Mouse (Mus musculus): ENCODE measurements around the gene Platr25. TPM values are rescaled to one million over a fixed set of nuclear protein-coding genes. Genes with fewer than 3 reads are reported as not detected.
"Not testable (repeated sequence)": the region's sequence is repeated elsewhere in the genome, so short reads cannot be mapped to it uniquely, and the experiment has no call there.

Platr25 gene
- total and polyA plus RNA-seq, 2 experiments from 2014 or later, result 0.34 to 6.5 TPM

DNA sequence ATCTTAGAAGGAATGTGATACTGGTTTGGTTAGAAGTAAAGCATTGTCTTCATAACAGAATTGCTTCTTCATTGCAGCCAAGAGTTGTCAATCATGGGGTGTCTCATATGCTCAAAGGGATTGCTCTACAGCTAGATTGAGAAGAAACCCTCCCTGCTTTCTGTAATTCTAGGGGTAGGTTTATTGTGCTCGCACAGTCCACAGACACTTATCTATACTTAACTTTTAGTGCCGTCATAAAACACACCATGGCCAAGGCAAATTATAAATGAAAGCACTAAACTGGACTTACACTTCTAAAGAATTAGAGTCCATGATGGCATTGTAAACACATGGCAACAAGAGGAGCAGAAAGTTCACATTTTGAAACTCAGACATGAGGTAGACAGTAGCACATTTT is 27.2 kb downstream of the Platr25 start:
- no peaks in the 10 kb centered on the region for H3K27me3 ChIP-seq (ENCODE audit: control insufficient read depth, insufficient read depth, low read length)
- H3K9me3 ChIP-seq (replicated peaks; ENCODE audit: control insufficient read depth, low read length), result no peaks in the 10 kb centered on the region
- H3K4me2 ChIP-seq (ENCODE audit: low read depth, low read length), result no peak overlapping the region
- no peak for ATAC-seq (ENCODE audit: insufficient read depth, low read depth)
- no peak for DNase-seq (ENCODE audit: low spot score)
- WGBS, result 83% methylated on average over 2 of the region's 2 CpGs
- no peak overlapping the region for H3K27ac ChIP-seq (ENCODE audit: low read depth)
- H3K4me3 ChIP-seq (ENCODE audit: low read depth, low read length), result no peak overlapping the region
- no peak overlapping the region for H3K9ac ChIP-seq (replicated peaks; ENCODE audit: low read depth, low read length)
- no peaks in the 10 kb centered on the region for H3K4me1 ChIP-seq (ENCODE audit: control insufficient read depth, insufficient read depth)
- no peaks in the 10 kb centered on the region for H3K36me3 ChIP-seq (replicated peaks; ENCODE audit: control insufficient read depth, insufficient read depth, low read length)
- TF ChIP-seq EP300 (IDR thresholded peaks at IDR 0.05; ENCODE audit: low read depth), result no peak
- TF ChIP-seq CTCF (IDR thresholded peaks at IDR 0.05; ENCODE audit: low read depth), result no peak

DNA sequence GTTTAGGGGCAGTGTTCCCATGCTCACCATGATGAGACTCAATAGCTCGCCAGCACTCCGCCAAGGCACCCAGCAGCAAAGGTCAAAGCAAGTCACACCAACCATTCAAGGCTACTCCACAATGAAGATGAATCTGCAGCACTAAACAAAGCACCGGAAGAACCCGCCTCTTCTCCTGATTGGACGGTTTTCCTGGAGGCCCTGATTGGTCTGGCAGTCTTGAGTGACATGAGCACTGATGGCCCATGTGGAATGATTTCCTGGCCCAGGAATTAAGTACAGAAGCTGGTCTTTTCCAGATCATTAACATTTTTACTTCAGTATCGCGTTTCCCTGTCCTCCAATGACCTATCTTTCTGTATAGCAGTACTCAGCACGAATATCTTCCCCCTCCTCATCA is 47.9 kb downstream of the Platr25 start:
- H3K4me2 ChIP-seq (ENCODE audit: low read depth, low read length); ATAC-seq (ENCODE audit: insufficient read depth, low read depth); H3K9me3 ChIP-seq (replicated peaks; ENCODE audit: control insufficient read depth, low read length); H3K9ac ChIP-seq (replicated peaks; ENCODE audit: low read depth, low read length); H3K36me3 ChIP-seq (replicated peaks; ENCODE audit: control insufficient read depth, insufficient read depth, low read length); H3K27me3 ChIP-seq (ENCODE audit: control insufficient read depth, insufficient read depth, low read length); H3K27ac ChIP-seq (ENCODE audit: low read depth); H3K4me1 ChIP-seq (ENCODE audit: control insufficient read depth, insufficient read depth); H3K4me3 ChIP-seq (ENCODE audit: low read depth, low read length); DNase-seq (ENCODE audit: low spot score): not testable (repeated sequence)
- WGBS, result 88% methylated on average over 8 of the region's 8 CpGs

DNA sequence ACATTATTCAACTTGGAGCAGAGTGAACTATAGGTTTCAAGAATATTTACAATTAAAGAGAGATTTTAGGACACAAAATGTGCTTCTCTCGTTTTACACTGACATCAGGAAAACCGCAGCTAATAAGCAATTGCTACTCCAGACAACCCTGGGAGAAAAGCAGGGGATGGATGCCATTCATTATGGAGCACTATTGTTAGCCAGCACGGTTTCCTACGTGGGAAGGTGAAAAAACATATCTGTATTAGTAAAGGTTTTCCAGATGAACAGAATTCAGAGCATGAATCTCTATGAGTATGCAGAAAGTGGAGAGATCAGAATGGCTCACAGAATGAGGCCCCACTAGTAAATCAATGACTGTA is 75.2 kb downstream of the Platr25 start:
- not testable (repeated sequence) for H3K4me1 ChIP-seq (ENCODE audit: control insufficient read depth, insufficient read depth); H3K9ac ChIP-seq (replicated peaks; ENCODE audit: low read depth, low read length); DNase-seq (ENCODE audit: low spot score); H3K27me3 ChIP-seq (ENCODE audit: control insufficient read depth, insufficient read depth, low read length); ATAC-seq (ENCODE audit: insufficient read depth, low read depth); H3K9me3 ChIP-seq (replicated peaks; ENCODE audit: control insufficient read depth, low read length); H3K27ac ChIP-seq (ENCODE audit: low read depth); H3K36me3 ChIP-seq (replicated peaks; ENCODE audit: control insufficient read depth, insufficient read depth, low read length)
- H3K4me2 ChIP-seq (ENCODE audit: low read depth, low read length), result peak overlapping the region; percentile 62
- peak overlapping the region; percentile 55 for H3K4me3 ChIP-seq (ENCODE audit: low read depth, low read length)
- WGBS, result 18% methylated on average over 4 of the region's 4 CpGs

GRCm38 (mm10) chr13:62684608-62685286 is 75.8 kb downstream of the Platr25 start:
- ATAC-seq (ENCODE audit: insufficient read depth, low read depth) (peak; percentile 94), DNase-seq (ENCODE audit: low spot score) (peak; percentile 6)
- H3K36me3 ChIP-seq (replicated peaks; ENCODE audit: control insufficient read depth, insufficient read depth, low read length); H3K9ac ChIP-seq (replicated peaks; ENCODE audit: low read depth, low read length); H3K4me1 ChIP-seq (ENCODE audit: control insufficient read depth, insufficient read depth); H3K9me3 ChIP-seq (replicated peaks; ENCODE audit: control insufficient read depth, low read length); H3K27me3 ChIP-seq (ENCODE audit: control insufficient read depth, insufficient read depth, low read length): not testable (repeated sequence)
- Histone ChIP-seq H3K27ac (ENCODE audit: low read depth) (peak overlapping the region; percentile 59), H3K4me3 (ENCODE audit: low read depth, low read length) (peak overlapping the region; percentile 55), H3K4me2 (ENCODE audit: low read depth, low read length) (peak overlapping the region; percentile 62)
- WGBS, result 3% methylated on average over 15 of the region's 20 CpGs

DNA sequence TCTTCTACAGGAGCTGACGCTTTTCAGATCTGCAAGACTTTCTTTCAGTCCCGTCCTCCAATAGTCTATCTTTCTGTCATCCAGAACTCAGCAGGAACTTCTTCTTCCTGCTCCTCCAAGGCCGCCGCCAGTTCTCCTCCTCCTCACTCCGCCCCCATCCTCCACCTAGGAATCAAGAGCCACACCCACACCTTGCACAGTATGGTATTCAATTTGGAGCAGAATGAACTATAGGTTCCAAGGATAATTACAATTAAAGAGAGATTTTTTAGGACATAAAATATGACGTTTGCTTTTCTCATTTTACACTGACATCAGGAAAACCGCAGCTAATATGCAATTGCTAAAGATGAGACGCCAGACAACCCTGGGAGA is 107.2 kb downstream of the Platr25 start:
- H3K4me3 ChIP-seq (ENCODE audit: low read depth, low read length), result peak overlapping the region; percentile 72
- 0 out of 2 replicates have a peak overlapping the region, but pooled peaks have one; percentile 30 for H3K9ac ChIP-seq (replicated peaks; ENCODE audit: low read depth, low read length)
- H3K9me3 ChIP-seq (replicated peaks; ENCODE audit: control insufficient read depth, low read length), result no peaks in the 10 kb centered on the region
- TF ChIP-seq EP300 (IDR thresholded peaks at IDR 0.05; ENCODE audit: low read depth), result no peak
- TF ChIP-seq CTCF (IDR thresholded peaks at IDR 0.05; ENCODE audit: low read depth), result no peak
- ATAC-seq (ENCODE audit: insufficient read depth, low read depth) (no peak; the same call in 1 of the 2 replicates), DNase-seq (ENCODE audit: low spot score) (no peak)
- H3K36me3 ChIP-seq (replicated peaks; ENCODE audit: control insufficient read depth, insufficient read depth, low read length), result no peaks in the 10 kb centered on the region
- H3K27me3 ChIP-seq (ENCODE audit: control insufficient read depth, insufficient read depth, low read length), result no peaks in the 10 kb centered on the region
- no peak overlapping the region for H3K27ac ChIP-seq (ENCODE audit: low read depth)
- 0 out of 2 replicates have a peak, but pooled peaks cover 4% of the 10 kb centered on the region for H3K4me1 ChIP-seq (ENCODE audit: control insufficient read depth, insufficient read depth)
- 19% methylated on average over 8 of the region's 8 CpGs for WGBS
- peak overlapping the region; percentile 61 for H3K4me2 ChIP-seq (ENCODE audit: low read depth, low read length)

- 1% methylated on average over 16 of the region's 16 CpGs for WGBS
- H3K4me2 ChIP-seq (ENCODE audit: low read depth, low read length), result peak overlapping the region; percentile 61
- 0 out of 2 replicates have a peak overlapping the region, but pooled peaks have one; percentile 38 for H3K27ac ChIP-seq (ENCODE audit: low read depth)
Measured at GRCm38 (mm10) chr13:62652681-62653368, 107.7 kb downstream of the Platr25 start.

More at GRCm38 (mm10) chr13:62652681-62653368, 107.7 kb downstream of the Platr25 start:
- Histone ChIP-seq H3K9ac (replicated peaks; ENCODE audit: low read depth, low read length) (0 out of 2 replicates have a peak overlapping the region, but pooled peaks have one; percentile 42), H3K4me3 (ENCODE audit: low read depth, low read length) (peak overlapping the region; percentile 72)
- DNase-seq (ENCODE audit: low spot score), result peak; percentile 81
- H3K27me3 ChIP-seq (ENCODE audit: control insufficient read depth, insufficient read depth, low read length); H3K9me3 ChIP-seq (replicated peaks; ENCODE audit: control insufficient read depth, low read length); H3K4me1 ChIP-seq (ENCODE audit: control insufficient read depth, insufficient read depth); H3K36me3 ChIP-seq (replicated peaks; ENCODE audit: control insufficient read depth, insufficient read depth, low read length): not testable (repeated sequence)
- peak; percentile 95 for ATAC-seq (ENCODE audit: insufficient read depth, low read depth)

Measured in heart, postnatal 0 days (tissue).